Mouse (Mus musculus) cerebellum, postnatal 10 days (tissue): ENCODE measurements around the gene Hps5.
"Not testable (repeated sequence)": the region's sequence is repeated elsewhere in the genome, so short reads cannot be mapped to it uniquely, and the experiment has no call there.

Experiments used
- DNase-seq, 2 experiments: peaks; one replicate each; pipeline ENCODE4 v3.0.0; 2021; ENCODE audit warnings: mixed read lengths in 2 of 2

Gene Hps5

DNA sequence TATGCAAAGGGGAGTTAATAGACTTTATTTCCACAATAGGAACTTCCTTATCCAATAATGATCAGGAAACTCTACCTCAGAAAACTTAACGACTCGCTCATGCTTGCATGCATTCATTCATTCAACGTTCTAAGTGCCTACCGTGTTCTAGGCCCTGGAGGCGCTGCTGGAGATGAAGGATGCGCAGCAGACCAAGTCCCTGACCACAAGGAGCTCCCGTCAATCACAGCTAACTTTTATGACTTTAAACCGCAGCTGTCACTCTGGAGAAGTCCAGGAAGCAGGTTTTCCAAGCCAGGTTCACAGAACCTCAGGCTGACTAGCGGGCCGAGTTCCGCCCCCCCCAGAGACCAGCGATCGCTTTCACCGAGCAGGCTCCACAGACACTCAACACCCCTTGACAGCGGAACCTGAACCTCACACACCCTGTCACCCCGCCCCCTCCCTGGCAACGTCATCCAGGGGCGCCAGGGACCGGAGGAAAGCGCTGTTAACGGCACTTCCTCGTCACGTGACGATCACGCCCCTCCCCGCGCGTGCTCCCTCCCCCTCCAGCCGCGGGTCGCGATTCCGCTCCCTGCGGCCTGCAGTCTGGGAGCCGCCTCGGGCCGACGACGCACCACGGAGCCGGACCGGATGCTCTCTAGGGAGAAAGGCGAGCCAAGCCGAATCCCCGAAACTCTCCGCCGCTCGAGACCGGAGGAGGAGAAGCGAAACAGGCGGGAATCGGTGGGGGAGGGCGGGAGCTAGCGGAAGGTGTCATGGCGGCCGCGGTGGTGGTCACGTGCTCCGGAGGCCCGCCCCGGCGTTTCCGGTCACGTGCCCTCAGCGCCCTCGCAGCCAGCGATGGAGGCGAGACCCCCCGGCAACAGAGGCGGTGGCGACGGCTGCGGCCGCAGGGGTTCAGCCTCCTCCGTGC, at the start of gene Hps5, which contains the start of gene Gtf2h1:
Gene Hps5, minus strand, starts transcription at position 778 of the 919 bp plus-strand sequence.
Gene Gtf2h1, plus strand, starts transcription at position 817 of the 919 bp plus-strand sequence.
- DNase-seq: peak; percentile 100

DNA sequence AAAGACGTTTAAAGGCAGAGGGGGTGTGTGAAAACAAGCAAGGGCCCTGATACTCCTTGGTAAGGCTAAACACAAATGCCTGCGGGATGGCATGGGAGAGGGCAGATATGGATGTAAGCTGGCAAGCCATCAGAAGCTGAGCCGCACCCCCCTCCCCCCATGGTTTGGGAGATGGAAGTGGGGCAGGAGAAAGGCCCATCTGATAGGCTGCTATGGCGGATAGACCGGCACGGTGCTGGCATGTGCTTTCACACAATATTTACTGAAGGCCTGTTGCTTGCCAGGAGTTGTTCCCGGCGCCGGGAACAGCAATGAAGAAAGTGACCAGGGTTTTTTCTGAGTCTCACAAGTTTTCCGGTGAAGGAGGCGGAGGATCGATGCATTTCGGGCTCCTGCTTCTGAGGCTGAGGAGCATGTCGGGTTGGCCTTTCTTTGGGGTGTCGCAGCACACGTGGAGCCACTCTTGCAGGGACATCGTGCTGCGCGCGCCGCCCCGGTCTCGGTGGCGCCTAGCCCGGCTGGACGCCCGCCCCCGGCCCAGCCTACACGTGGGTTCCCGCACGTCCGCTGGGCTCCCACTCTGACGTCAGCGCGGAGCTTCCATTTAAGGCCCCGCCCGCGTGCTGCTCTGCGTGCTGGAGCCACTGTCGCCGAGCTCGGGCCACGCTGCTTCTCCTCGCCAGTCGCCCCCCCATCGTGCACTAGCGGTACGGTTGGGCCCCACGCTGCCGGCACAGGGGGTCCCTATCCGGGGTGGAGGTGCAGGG, 49.5 kb upstream of the Hps5 start:
- DNase-seq: peak; percentile 97

DNA sequence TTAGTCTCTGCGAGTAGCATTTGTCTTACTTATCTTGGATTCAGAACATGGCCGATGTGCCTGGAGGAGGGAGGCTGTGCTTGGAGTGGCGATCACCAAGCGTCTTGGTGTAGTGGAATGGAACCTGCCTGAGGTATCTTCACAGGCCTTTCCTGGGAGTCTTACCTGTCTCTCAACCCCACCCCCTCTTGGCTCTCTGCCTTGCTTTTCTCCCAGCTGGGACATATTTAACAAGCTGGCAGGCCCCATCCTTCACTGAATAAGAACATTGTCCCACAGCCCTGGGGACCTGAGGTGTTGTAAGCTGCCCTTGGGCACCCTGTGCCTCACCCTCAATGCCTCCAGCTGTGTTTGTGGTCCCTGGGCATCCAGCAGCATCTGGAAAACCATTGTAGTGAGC, 47.7 kb upstream of the Hps5 start:
- peak; percentile 49 to 52 for DNase-seq

DNA sequence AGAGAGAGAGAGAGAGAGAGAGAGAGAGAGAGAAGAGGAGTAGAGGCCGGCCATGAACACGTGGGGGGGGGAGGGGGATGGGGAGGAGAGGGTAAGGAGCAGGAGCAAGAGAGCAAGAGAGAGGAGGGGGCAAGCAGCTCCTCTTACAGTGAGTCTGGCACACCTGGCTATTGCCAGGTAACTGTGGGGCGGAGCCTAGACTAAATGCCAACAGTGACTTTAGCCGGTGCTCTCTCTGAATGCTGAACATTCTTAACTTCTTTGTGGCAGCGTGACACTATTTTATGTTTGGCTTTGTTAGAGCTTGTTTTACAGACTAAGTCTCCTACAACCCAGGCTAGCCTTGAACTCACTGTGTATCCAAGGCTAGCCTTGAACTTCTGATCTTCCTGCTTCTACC, 46.4 kb upstream of the Hps5 start:
- DNase-seq: no peak

DNA sequence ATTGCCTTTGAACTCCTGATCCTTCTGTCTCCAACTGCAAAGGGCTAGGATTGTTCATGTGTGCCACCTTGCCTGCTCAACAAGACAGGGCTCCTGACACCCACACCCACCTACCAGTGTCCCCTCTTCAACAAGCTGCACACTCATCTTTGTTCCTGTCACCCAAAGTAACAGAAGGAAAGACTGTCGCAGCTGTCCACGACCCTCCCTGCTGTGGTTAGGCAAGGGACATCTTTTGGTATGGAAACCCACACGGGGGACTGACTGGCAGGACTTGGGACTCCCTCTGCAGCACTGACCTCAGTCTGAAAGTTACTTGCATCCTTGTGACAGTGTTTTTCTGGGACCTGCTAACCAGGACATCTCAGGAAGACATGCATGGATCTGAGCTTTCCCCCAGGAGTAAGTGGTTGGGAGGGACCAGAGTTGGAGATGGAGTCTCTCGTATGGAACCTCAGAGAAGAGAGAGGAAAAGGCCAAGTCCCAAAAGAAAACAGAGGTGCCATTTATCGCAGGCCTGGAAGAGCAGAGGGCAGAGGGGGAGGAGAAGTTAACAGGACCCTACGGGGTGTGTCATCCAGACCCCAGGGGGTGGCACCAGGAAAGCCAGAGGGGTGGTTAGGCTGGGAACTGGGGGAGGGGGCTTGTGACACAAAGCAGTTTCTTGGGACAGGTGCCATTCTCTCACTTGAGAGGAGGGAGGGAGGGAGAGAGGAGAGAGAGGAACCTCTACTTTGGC, 45.1 kb upstream of the Hps5 start, which contains the start of gene Ldha:
Gene Ldha, plus strand, starts transcription at position 689 of the 739 bp plus-strand sequence.
- DNase-seq: peak in 1 of 2 experiments; percentile 20

DNA sequence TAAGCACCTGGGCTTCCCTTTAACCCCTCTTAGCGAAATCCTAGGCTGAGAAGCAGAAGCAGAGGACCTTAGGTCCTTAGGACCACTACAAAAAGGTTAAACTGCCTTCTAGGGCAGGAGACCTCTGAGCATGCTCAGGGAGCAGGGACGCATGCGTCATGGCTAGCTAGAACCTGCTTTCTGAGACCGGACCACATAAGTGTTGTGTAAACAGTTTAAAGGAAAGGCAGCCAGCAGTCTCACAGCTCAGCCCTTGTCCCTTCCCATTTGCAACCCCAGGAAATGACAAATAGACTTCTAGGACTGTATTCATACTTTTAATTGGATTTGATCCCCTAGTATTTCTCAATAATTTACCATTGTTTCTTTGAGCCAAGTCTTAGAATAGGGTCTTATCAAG, 44.5 kb upstream of the Hps5 start:
- DNase-seq: no peak

DNA sequence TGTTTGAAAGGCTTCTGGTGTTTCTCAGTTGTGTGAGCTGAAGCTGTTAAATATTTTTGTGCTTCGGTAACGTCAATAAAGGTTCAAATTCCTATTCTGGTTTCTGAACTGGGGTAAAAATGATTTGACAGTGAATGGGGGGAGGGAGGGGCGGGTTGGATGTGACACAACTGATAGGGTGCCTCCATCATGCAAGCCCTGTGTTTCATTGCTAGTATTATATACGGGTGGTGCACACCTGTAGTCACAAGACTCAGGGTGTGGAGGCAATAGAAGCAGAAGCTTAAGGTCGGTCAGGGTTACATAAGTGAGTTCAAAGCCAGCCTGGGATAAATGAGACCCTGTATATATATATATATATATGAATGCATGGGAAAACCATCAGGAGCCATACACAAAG, 44.0 kb upstream of the Hps5 start:
- DNase-seq: no peak

DNA sequence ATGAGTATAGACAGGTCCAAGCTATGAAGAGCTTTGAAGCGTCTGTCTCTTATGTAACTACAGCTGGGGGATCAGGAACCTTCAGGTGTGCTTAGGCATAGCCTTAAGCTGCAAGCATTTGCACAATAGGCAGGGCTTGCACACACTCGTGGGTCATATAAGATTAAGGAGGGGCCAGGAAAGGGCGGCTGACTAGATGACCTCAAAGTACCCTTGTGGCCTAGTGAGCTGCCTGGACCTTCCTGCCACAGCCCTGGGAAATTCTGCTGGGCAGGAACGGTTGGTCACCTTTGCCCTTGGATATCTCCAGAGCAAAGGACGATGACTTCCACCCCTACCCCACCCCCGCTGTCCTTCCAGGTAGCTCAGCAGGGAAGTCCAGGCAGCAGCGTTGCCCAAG, 43.6 kb upstream of the Hps5 start:
- peak; percentile 41 to 59 for DNase-seq

DNA sequence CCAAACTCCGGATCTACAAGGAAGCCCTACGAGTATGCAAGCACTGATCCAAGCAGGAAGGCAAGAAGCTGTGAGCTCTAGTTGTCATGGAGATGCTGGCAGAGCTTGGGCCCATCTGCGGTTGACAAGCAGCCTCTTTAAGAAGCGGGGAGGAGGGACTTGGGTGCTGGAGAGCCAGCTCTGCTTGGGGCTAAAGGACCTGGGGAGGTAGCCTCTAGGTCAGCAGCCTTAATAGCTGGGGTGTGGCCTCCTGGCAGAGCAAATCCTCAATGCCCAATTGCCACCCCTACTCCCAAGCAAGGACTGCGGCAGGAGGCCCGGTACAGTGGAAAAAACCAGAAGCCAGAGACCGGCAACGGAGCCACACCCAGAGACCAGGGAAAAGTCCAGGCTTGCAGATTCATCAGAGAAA, 43.0 kb upstream of the Hps5 start:
- peak; percentile 89 to 91 for DNase-seq

DNA sequence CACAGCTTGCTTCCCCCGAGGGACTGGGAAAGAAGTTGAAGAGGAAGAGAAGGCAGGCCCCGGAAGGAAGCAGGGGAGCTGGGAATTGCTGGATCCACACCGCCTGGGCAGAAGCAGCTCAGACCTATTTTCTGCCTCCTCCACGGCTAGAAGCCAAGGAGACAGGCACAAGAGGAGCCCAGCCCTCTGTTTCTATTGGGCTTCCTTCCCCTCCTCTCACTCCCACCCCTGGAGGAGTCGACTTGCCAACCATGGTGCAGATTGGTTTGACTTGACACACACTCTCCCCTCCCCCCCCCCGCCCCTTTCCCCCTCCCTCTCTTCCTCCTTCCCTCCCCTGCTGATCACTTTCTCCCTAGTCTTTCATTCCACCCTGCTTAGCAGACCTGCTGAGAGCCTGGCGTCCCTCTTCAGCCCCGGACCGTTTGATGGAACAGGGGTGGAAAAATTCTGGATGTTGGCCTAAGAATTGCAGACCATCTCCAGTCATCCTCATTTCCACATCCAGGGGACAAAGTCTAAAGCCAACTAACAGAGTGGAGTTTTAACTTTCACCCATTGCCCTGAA, 42.3 kb upstream of the Hps5 start:
- DNase-seq: peak; percentile 64

DNA sequence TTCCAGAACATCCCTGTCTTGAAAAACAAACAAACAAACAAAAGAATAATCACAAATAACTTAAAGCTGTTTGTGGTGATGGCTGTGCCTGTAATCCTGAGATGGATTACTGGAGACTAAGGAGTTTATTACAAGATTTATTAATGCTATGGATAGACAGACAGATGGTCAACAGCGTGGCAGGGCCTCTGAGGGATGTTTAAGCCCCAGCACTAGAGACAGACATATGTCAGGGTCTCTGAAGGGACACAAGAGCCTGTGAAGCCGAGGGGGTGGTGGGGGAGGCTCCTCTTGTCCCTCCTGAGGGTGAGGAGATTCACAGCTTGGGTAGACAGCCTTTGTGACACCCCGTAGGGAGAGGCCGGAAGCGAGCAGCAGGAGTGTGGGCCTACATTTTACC, 41.2 kb upstream of the Hps5 start:
- peak; percentile 28 to 30 for DNase-seq

DNA sequence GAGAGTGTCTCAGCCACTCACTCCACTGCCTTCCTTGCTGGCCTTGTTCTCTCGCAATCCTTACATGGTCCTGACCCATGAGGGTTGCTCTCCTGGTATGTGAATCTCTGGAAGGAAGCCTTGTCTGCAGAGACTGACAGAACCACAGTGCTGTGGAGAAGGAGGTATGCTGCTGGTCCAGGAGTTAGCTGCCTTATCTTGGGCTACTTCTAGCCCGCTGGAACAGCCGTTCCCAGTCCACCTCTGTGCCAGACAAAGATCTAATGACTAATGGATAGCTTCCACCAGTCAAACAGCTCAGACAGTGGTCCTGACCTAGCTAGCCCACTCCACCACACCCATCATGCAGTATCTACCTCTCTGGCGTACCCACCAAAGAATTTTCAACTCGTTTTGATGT, 40.5 kb upstream of the Hps5 start:
- DNase-seq: no peak

DNA sequence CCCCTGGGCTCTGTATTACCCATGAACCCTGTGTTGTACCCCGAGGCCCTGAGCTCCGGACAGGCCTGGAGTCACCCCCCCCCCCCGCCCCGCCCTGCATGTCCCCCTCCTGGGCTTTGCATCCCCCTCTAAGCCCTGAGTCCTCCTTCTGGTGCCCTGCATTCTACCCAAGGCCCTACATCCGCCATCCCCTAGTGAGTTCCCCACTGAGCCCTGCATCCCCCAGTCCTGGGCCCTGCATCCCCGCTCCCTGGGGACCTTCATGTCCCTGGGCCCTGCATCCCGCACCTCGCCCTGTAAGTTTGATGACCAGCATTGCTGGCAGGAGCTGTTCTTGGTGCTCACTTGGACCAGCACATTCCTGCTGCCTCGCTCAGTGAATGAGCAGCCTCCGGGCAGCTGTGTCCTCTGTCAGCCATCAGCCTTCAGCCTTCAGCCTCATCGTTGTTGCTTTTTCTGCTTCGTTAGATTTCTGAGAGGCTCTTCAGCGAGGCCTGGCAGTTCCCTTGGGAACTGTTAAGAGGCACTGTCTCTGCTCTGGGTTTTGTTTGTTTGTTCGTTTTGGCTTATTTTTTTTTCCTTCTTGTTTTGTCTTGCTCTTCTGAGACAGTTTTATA, 39.2 kb upstream of the Hps5 start:
- peak; percentile 23 to 25 for DNase-seq

DNA sequence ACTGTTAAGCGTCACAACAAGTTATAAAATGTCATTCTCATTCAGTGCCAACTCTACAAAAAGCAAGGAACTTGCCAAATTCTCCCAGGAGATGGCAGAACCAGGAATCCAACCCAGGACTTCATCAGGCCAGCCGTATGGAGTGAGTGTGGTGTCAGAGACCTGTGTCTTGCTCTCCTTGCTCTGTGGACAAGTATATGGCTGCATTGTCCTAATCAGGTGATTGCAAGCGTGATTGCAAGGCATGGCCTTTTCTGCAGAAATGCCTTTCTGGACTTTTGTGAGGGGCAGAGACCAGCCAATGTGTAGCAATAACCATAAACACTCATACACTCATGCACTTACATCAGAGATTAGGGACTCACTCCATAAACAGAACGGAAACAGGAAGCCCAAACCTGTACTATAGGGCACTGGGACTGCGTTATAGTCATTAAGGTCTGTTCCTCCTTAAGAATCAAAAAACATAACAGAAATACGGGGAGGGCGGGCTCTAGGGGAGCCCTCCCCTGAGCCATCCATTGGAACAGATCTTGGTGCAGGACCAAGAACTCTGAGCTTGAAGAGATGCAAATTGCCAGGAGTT, 37.9 kb upstream of the Hps5 start:
- DNase-seq: no peak

DNA sequence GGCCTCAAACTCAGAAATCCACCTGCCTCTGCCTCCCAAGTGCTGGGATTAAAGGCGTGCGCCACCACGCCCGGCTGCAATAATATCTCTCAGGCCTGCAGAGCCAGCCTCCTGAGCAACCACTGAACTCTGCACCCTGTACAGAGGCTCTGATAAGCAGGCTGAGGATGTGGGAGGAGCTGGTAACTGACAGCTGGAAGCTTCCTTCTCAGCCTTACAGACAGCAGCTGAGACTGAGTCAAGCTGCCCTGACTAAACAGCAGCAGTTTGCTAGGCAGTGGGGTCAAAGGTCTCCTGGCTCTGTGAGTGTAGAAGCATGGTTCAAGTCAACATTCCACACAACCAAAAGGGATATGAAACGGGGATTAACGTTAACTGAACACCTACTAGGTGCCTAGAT, 37.4 kb upstream of the Hps5 start:
- DNase-seq: no peak

DNA sequence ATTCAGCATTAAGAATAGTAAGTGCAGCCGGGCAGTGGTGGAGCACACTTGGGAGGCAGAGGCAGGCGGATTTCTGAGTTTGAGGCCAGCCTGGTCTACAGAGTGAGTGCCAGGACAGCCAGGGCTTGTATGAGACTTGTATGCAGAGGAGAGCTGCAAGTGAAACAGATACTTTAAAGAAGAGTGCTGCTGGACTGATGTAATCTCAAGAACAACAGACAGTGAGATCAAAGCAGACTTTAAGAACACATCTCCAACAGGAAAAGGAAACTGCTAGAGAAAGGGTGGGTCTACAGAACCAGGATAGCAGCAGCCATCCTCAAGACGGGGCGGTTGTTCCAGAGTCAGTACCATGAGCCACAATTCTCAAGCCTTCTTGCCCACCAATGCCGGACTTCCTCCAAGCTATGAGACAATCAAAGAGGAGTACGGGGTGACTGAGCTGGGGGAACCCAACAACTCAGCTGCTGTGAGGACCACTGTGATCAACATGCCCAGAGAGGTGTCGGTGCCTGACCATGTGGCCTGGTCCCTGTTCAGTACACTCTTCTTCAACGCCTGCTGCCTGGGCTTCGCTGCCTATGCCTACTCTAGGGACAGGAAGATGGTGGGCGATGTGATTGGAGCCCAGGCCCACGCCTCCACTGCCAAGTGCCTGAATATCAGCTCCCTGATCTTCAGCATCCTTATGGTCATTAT, 36.4 kb upstream of the Hps5 start:
- not testable (repeated sequence) for DNase-seq

DNA sequence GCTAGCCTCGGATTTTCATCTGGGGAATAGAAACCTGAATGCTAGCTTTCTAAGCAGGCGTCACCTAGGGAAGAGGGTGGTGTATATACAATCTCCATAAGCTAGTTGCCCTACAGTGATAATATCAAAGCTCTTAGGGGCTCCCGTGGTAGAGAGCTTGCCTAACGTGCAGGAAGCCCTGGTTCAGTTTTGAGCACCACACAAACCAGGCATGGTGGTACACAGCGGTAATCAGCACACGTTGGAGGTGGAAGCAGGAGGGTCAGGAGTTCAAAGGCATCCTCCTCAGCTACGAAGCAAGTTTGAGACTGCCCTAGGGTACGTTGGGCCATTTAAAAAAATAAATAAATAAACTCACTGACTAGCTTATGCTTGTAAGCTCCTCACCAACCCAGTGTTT, 35.8 kb upstream of the Hps5 start:
- no peak for DNase-seq

DNA sequence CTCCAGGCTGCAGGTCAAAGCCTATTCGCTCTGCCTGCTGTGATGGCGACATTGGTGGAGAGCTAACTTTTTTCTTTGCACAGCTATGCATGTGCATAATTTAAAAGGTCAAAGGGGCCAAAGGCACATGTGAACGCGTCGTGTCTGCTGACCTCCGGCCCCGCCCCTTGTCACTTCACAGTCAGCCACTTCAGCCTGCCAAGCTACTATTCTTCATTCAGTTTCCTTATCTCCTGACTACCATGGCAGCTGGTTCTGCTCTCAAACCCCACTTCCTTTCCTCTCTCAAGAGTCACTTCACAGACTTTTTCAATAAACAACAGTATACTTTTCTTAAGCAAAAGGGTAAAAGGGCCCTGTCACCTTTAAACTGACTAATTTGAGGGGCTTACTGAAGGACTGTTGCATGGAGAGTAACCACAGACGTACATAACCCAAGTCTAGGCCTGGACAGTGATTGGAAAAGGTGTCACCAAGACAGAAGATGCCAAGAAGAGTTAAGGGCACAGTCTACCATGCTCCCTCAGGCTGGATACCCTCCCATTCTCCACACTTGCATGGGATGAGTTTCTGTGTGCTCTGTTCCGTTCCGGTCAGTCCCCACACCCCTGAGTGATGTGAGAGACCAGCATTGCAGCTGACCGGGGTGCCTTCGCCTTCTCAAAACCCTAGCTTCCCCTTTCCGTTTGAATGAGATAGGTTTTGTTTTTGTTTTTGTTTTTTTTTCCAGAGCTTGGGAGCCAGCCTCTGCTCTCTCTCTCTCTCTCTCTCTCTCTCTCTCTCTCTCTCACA, 35.1 kb upstream of the Hps5 start:
- no peak for DNase-seq

DNA sequence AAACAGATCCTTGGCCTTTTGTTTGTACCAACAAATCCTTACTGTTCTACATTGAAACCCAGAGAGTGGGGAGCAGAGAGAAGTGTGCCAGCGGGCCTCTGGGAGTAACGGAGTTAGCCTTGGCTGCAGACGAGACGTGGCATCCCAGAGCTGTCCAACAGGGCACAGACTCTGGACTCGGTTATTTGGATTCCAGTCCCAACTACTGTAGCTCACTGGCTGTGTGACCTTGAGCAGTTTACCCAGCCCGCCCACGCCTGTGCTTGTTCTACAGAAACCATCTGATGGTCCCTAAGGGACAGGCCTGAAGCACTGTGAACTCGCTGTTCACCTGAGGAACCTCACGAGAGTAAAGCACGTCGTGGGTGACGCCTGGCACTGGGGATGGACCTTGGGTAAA, 34.0 kb upstream of the Hps5 start:
- no peak for DNase-seq

DNA sequence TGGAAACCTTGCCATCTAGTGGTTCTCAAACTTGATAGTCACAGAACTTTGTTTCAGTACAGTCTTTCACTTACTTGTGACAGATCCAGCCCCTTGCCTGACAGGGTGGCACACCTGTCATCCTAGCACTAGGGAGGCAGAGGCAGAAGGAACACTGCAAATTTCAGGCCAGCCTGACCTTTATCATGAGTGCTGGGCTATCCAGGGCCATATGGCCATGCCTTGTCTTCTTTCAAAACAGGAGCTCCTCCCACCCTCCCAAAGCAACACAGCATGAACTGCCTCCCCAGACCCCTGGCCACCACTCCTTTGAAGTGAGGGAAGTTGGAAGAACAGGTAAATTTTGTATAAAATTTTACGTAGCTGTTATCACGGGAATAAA, 31.9 kb upstream of the Hps5 start:
- DNase-seq: no peak
